8 mouse cellular contexts compared by ENCODE assay signal in the genomic region with DNA sequence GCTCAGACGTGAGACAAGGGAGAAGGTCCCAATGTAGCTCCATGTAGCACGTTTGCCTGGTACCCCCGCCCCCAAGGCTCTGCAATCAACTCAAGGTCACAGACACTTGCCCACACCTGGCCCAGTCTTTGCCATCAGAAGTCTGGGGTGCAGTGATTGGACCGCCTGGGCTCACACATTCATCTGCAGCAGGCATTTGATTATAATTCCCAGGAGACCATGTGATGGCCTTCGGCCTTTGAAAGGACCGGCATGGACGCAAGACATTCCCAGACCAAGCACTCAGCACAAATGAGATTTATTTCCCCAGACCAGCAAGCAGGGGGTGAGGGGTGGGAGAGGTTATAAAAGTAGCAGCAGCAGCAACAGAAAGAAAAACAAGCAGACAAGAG. TPM values are rescaled to one million over a fixed set of nuclear protein-coding genes. Genes with fewer than 3 reads are reported as not detected.
DNase-seq lines count a peak whose midpoint lies in the region; ATAC-seq lines count a peak whose summit lies in the region.

No protein-coding gene starts in this region.

- H3K27ac ChIP-seq in forebrain, embryonic 13.5 days: no peak overlapping the region
- H3K27ac ChIP-seq in forebrain, embryonic 15.5 days (replicated peaks): no peak overlapping the region
- H3K27ac ChIP-seq in stomach, embryonic 16.5 days (ENCODE audit: low read length): peak overlapping the region; percentile 94

- H3K9me3 ChIP-seq in forebrain, embryonic 13.5 days (replicated peaks): no peaks in the 10 kb centered on the region
- H3K9me3 ChIP-seq in forebrain, embryonic 15.5 days: no peaks in the 10 kb centered on the region
- H3K9me3 ChIP-seq in stomach, embryonic 16.5 days (replicated peaks; ENCODE audit: control insufficient read depth, low read length): no peaks in the 10 kb centered on the region

- intact Hi-C loops in heart, postnatal 10 days (cut with DNase I): loop anchor here (10.0 kb wide), 1 partner anchor 385 kb away; the partner anchor contains the start of gene Brpf1

- no peaks in the 10 kb centered on the region for H3K4me1 ChIP-seq in forebrain, embryonic 13.5 days
- H3K4me1 ChIP-seq in forebrain, embryonic 15.5 days: no peaks in the 10 kb centered on the region
- H3K4me1 ChIP-seq in stomach, embryonic 16.5 days (ENCODE audit: control insufficient read depth, insufficient read depth, low read length): peaks cover 17% of the 10 kb centered on the region

- H3K9ac ChIP-seq in forebrain, embryonic 13.5 days: 0 out of 2 replicates have a peak overlapping the region, but pooled peaks have one; percentile 26
- H3K9ac ChIP-seq in forebrain, embryonic 15.5 days (replicated peaks): no peak overlapping the region
- peak overlapping the region; percentile 69 for H3K9ac ChIP-seq in stomach, embryonic 16.5 days (ENCODE audit: low read length)

- no peaks in the 10 kb centered on the region for H3K27me3 ChIP-seq in forebrain, embryonic 13.5 days
- no peaks in the 10 kb centered on the region for H3K27me3 ChIP-seq in forebrain, embryonic 15.5 days
- no peaks in the 10 kb centered on the region for H3K27me3 ChIP-seq in stomach, embryonic 16.5 days (ENCODE audit: control insufficient read depth, insufficient read depth, low read length)

- DNase-seq in R1 (ENCODE audit: low read depth, low spot score) (peak; percentile 82), liver (peak; percentile 33)
- peak; percentile 26 to 46 for DNase-seq in heart, postnatal 10 days
- no peak for DNase-seq in layer of hippocampus, adult 11-12 months (ENCODE audit: low spot score)
- no peak for DNase-seq in cerebellum, adult 9-11 months

- ATAC-seq in forebrain, embryonic 13.5 days: no peak
- ATAC-seq in forebrain, embryonic 15.5 days (replicated peaks): no peak
- ATAC-seq in stomach, embryonic 16.5 days (ENCODE audit: insufficient read depth, low FRiP score): peak; percentile 27

- no peak overlapping the region for H3K4me2 ChIP-seq in forebrain, embryonic 13.5 days
- H3K4me2 ChIP-seq in forebrain, embryonic 15.5 days (replicated peaks): no peak overlapping the region
- peak overlapping the region; percentile 43 for H3K4me2 ChIP-seq in stomach, embryonic 16.5 days (ENCODE audit: low read depth, low read length)

- 42% methylated on average over 7 of the region's 7 CpGs for WGBS in forebrain, embryonic 13.5 days
- WGBS in forebrain, embryonic 15.5 days: 36% methylated on average over 7 of the region's 7 CpGs
- 12% methylated on average over 7 of the region's 7 CpGs for WGBS in stomach, embryonic 16.5 days

- no peaks in the 10 kb centered on the region for H3K36me3 ChIP-seq in forebrain, embryonic 13.5 days (ENCODE audit: poor library complexity, severe bottlenecking)
- no peaks in the 10 kb centered on the region for H3K36me3 ChIP-seq in forebrain, embryonic 15.5 days
- H3K36me3 ChIP-seq in stomach, embryonic 16.5 days (ENCODE audit: control insufficient read depth, insufficient read depth, low read length): no peaks in the 10 kb centered on the region

- no peak overlapping the region for H3K4me3 ChIP-seq in forebrain, embryonic 13.5 days
- no peak overlapping the region for H3K4me3 ChIP-seq in forebrain, embryonic 15.5 days
- no peak overlapping the region for H3K4me3 ChIP-seq in stomach, embryonic 16.5 days (replicated peaks; ENCODE audit: low read length)

RNA-seq across cellular contexts. Expression of gene Tatdn2, which starts 6.8 kb away (rescaled TPM):
- 0.47 and 0.81 TPM in 2 replicates for polyA plus RNA-seq in forebrain, embryonic 13.5 days (2015; fragmentation: Nextera tagmentation; extraction: Ambion mirVana)
- polyA plus RNA-seq in forebrain, embryonic 15.5 days (2015; fragmentation: Nextera tagmentation; extraction: Ambion mirVana): 0.78 and 1.3 TPM in 2 replicates
- total RNA-seq in heart, postnatal 10 days (2021): 10 to 100 TPM; 69.9 to 75.7 TPM
- 0.58 and 0.72 TPM in 2 replicates for polyA plus RNA-seq in stomach, embryonic 16.5 days (2015; fragmentation: Nextera tagmentation; extraction: Ambion mirVana)

RNA-seq across cellular contexts. Expression of gene Ghrl, which starts 29.7 kb away (rescaled TPM):
- 0.42 and 1.0 TPM in 2 replicates for polyA plus RNA-seq in forebrain, embryonic 13.5 days (2015; fragmentation: Nextera tagmentation; extraction: Ambion mirVana)
- 0.41 and 0.59 TPM in 2 replicates for polyA plus RNA-seq in forebrain, embryonic 15.5 days (2015; fragmentation: Nextera tagmentation; extraction: Ambion mirVana)
- not detected for total RNA-seq in heart, postnatal 10 days (2021)
- polyA plus RNA-seq in stomach, embryonic 16.5 days (2015; fragmentation: Nextera tagmentation; extraction: Ambion mirVana): 40.7 and 53.2 TPM in 2 replicates

RNA-seq across cellular contexts. Expression of gene Sec13, which starts 50.5 kb away (rescaled TPM):
- 256 and 269 TPM in 2 replicates for polyA plus RNA-seq in forebrain, embryonic 13.5 days (2015; fragmentation: Nextera tagmentation; extraction: Ambion mirVana)
- 239 and 245 TPM in 2 replicates for polyA plus RNA-seq in forebrain, embryonic 15.5 days (2015; fragmentation: Nextera tagmentation; extraction: Ambion mirVana)
- 100 to 1,000 TPM; 102 to 106 TPM for total RNA-seq in heart, postnatal 10 days (2021)
- polyA plus RNA-seq in stomach, embryonic 16.5 days (2015; fragmentation: Nextera tagmentation; extraction: Ambion mirVana): 244 TPM in 2 replicates

RNA-seq across cellular contexts. Expression of gene Irak2, which starts 51.7 kb away (rescaled TPM):
- 0.77 and 0.96 TPM in 2 replicates for polyA plus RNA-seq in forebrain, embryonic 13.5 days (2015; fragmentation: Nextera tagmentation; extraction: Ambion mirVana)
- 1.3 and 1.5 TPM in 2 replicates for polyA plus RNA-seq in forebrain, embryonic 15.5 days (2015; fragmentation: Nextera tagmentation; extraction: Ambion mirVana)
- total RNA-seq in heart, postnatal 10 days (2021): 10 to 100 TPM; 10.1 to 14.1 TPM
- 9.3 and 12.0 TPM in 2 replicates for polyA plus RNA-seq in stomach, embryonic 16.5 days (2015; fragmentation: Nextera tagmentation; extraction: Ambion mirVana)

Comparison
In these comparisons a context has a peak if more than half of its experiments do, and no peak if none do; other contexts are left out.
1. DNase-seq: peak in R1 (single experiment), heart, postnatal 10 days (2 of 2) and liver (single experiment); none in layer of hippocampus, adult 11-12 months (single experiment) and cerebellum, adult 9-11 months (single experiment).
2. RNA of gene Ghrl, which starts 29.7 kb away (polyA plus RNA-seq): 40.7 to 53.2 TPM in stomach, embryonic 16.5 days; 0.42 to 1.0 TPM in forebrain, embryonic 13.5 days and 0.41 to 0.59 TPM in forebrain, embryonic 15.5 days; every median in the first group is over 10 times any median in the second.